Mouse (Mus musculus): ENCODE results near the gene Nrp2.

- TF ChIP-seq CTCF (IDR thresholded peaks at IDR 0.05; ENCODE audit: low read depth, low read length) (no peak), POLR2A (IDR thresholded peaks at IDR 0.05; ENCODE audit: borderline replicate concordance, low read depth, low read length) (no peak)
Measured at GRCm38 (mm10) chr1:62738165-62738564, 35.1 kb downstream of the Nrp2 start.

All from bone marrow macrophage, adult 2 months (primary cell).